Mouse (Mus musculus): ENCODE results near the gene Vps13d. TPM values are rescaled to one million over a fixed set of nuclear protein-coding genes. Genes with fewer than 3 reads are reported as not detected.

The Vps13d gene
- polyA plus RNA-seq, 1 experiment from 2014 or later, result 10.3 TPM

- no peak overlapping the region for H3K9ac ChIP-seq (replicated peaks; ENCODE audit: low read depth)
- no peak for TF ChIP-seq EP300 (IDR thresholded peaks at IDR 0.05)
- no peak for TF ChIP-seq CTCF (IDR thresholded peaks at IDR 0.05)
- no peak overlapping the region for H3K27ac ChIP-seq (ENCODE audit: low read length)
- H3K36me3 ChIP-seq (ENCODE audit: insufficient read depth, low read length), result peaks cover 27% of the 10 kb centered on the region; the same call in 1 of the 2 replicates
- no peak overlapping the region for H3K4me3 ChIP-seq (ENCODE audit: low read depth, low read length)
- ATAC-seq (no peak), DNase-seq (ENCODE audit: low spot score) (no peak)
- 79% methylated on average over 8 of the region's 8 CpGs for WGBS
- no peaks in the 10 kb centered on the region for H3K9me3 ChIP-seq (ENCODE audit: low read length)
- no peak overlapping the region for H3K4me2 ChIP-seq (replicated peaks; ENCODE audit: low read depth, low read length)
- H3K27me3 ChIP-seq (replicated peaks; ENCODE audit: insufficient read depth, low read length), result no peaks in the 10 kb centered on the region
- no peaks in the 10 kb centered on the region for H3K4me1 ChIP-seq (ENCODE audit: insufficient read depth, low read depth, low read length)
Observed at GRCm38 (mm10) chr4:145046032-145046401, 148.8 kb downstream of the Vps13d start.

- Histone ChIP-seq H3K9me3 (ENCODE audit: low read length) (no peaks in the 10 kb centered on the region), H3K36me3 (ENCODE audit: insufficient read depth, low read length) (peaks cover 27% of the 10 kb centered on the region; the same call in 1 of the 2 replicates), H3K4me3 (ENCODE audit: low read depth, low read length) (no peak overlapping the region), H3K4me1 (ENCODE audit: insufficient read depth, low read depth, low read length) (no peaks in the 10 kb centered on the region), H3K9ac (replicated peaks; ENCODE audit: low read depth) (no peak overlapping the region), H3K27me3 (replicated peaks; ENCODE audit: insufficient read depth, low read length) (no peaks in the 10 kb centered on the region), H3K27ac (ENCODE audit: low read length) (no peak overlapping the region), H3K4me2 (replicated peaks; ENCODE audit: low read depth, low read length) (no peak overlapping the region)
- ATAC-seq (no peak), DNase-seq (ENCODE audit: low spot score) (no peak)
- TF ChIP-seq CTCF (IDR thresholded peaks at IDR 0.05) (no peak), EP300 (IDR thresholded peaks at IDR 0.05) (no peak)
- WGBS, result 53% methylated on average over 5 of the region's 5 CpGs
Observed at GRCm38 (mm10) chr4:145045312-145046031, 149.3 kb downstream of the Vps13d start.

- TF ChIP-seq EP300 (IDR thresholded peaks at IDR 0.05) (no peak), CTCF (IDR thresholded peaks at IDR 0.05) (no peak)
- WGBS, result 74% methylated on average over 6 of the region's 6 CpGs
- DNase-seq (ENCODE audit: low spot score), result no peak
- Histone ChIP-seq H3K9ac (replicated peaks; ENCODE audit: low read depth) (no peak overlapping the region), H3K36me3 (ENCODE audit: insufficient read depth, low read length) (peaks cover 19% of the 10 kb centered on the region; the same call in 1 of the 2 replicates), H3K9me3 (ENCODE audit: low read length) (no peaks in the 10 kb centered on the region), H3K4me1 (ENCODE audit: insufficient read depth, low read depth, low read length) (peaks cover 8% of the 10 kb centered on the region; the same call in 1 of the 2 replicates), H3K27me3 (replicated peaks; ENCODE audit: insufficient read depth, low read length) (no peaks in the 10 kb centered on the region), H3K4me2 (replicated peaks; ENCODE audit: low read depth, low read length) (no peak overlapping the region), H3K4me3 (ENCODE audit: low read depth, low read length) (no peak overlapping the region), H3K27ac (ENCODE audit: low read length) (no peak overlapping the region)
- ATAC-seq, result no peak
Observed at GRCm38 (mm10) chr4:145041223-145041870, 153.5 kb downstream of the Vps13d start.

DNA sequence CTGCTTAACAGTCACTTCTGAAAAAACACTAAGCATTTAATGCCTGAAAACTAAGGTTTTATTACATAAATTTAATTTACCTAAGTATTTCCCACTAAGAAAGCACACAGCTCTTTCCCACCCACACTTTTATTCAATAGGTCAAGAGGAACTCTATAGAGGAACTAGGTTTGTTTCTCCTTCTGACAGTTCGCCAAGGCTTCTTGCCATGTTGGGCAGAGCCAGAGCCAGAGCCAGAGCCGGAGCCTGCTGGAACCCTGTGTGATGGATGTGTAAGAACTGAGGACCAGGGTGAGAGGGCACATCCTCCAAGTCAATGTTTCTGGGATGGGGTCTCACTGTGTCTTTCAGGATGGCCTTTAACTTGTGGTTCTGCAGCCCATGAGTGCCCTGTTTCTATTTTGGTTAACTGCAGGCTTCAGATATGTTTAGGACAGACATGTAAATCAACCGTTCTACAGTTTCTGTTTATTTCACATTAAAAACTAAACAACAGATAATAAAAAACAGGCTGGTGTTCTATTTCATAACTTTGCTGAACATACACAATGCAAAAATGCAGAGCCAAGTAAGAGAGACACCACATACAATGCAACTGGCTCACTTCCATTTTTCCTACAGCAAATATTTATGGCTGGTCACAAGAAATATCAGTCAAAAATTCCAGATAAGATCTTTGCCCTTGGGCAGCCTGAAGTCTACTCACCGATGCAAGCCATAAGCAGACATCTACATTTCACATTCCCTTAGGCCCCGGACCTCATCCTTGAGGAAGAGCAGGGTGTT lies 157.0 kb downstream of the Vps13d start:
- Histone ChIP-seq H3K4me1 (ENCODE audit: insufficient read depth, low read depth, low read length) (peaks cover 21% of the 10 kb centered on the region; the same call in 1 of the 2 replicates), H3K36me3 (ENCODE audit: insufficient read depth, low read length) (peaks cover 10% of the 10 kb centered on the region; the same call in 1 of the 2 replicates), H3K27ac (ENCODE audit: low read length) (peak overlapping the region; percentile 49), H3K27me3 (replicated peaks; ENCODE audit: insufficient read depth, low read length) (no peaks in the 10 kb centered on the region), H3K4me2 (replicated peaks; ENCODE audit: low read depth, low read length) (no peak overlapping the region), H3K9ac (replicated peaks; ENCODE audit: low read depth) (no peak overlapping the region), H3K9me3 (ENCODE audit: low read length) (no peaks in the 10 kb centered on the region), H3K4me3 (ENCODE audit: low read depth, low read length) (no peak overlapping the region)
- DNase-seq (ENCODE audit: low spot score), result peak; percentile 68
- WGBS, result 35% methylated on average over 5 of the region's 5 CpGs
- TF ChIP-seq EP300 (IDR thresholded peaks at IDR 0.05) (peak; percentile 32; the same call in 1 of the 2 replicates), CTCF (IDR thresholded peaks at IDR 0.05) (no peak)
- ATAC-seq, result peak; percentile 37

GRCm38 (mm10) chr4:145037006-145037405 lies 157.8 kb downstream of the Vps13d start:
- WGBS, result 45% methylated on average over 3 of the region's 3 CpGs
- TF ChIP-seq EP300 (IDR thresholded peaks at IDR 0.05), result 0 out of 2 replicates have a peak, but pooled peaks have one; percentile 9
- TF ChIP-seq CTCF (IDR thresholded peaks at IDR 0.05), result no peak
- Histone ChIP-seq H3K4me3 (ENCODE audit: low read depth, low read length) (no peak overlapping the region), H3K9ac (replicated peaks; ENCODE audit: low read depth) (no peak overlapping the region), H3K27ac (ENCODE audit: low read length) (peak overlapping the region; percentile 48; the same call in 1 of the 2 replicates), H3K36me3 (ENCODE audit: insufficient read depth, low read length) (peaks cover 6% of the 10 kb centered on the region; the same call in 1 of the 2 replicates), H3K4me2 (replicated peaks; ENCODE audit: low read depth, low read length) (no peak overlapping the region), H3K9me3 (ENCODE audit: low read length) (no peaks in the 10 kb centered on the region), H3K4me1 (ENCODE audit: insufficient read depth, low read depth, low read length) (peaks cover 21% of the 10 kb centered on the region; the same call in 1 of the 2 replicates), H3K27me3 (replicated peaks; ENCODE audit: insufficient read depth, low read length) (no peaks in the 10 kb centered on the region)
- ATAC-seq (peak; percentile 53), DNase-seq (ENCODE audit: low spot score) (peak; percentile 53)

- TF ChIP-seq EP300 (IDR thresholded peaks at IDR 0.05), result no peak
- TF ChIP-seq CTCF (IDR thresholded peaks at IDR 0.05), result no peak
- H3K27ac ChIP-seq (ENCODE audit: low read length), result no peak overlapping the region
- no peak overlapping the region for H3K9ac ChIP-seq (replicated peaks; ENCODE audit: low read depth)
- 0 out of 2 replicates have a peak, but pooled peaks cover 3% of the 10 kb centered on the region for H3K36me3 ChIP-seq (ENCODE audit: insufficient read depth, low read length)
- WGBS, result 65% methylated on average over 3 of the region's 3 CpGs
- no peaks in the 10 kb centered on the region for H3K27me3 ChIP-seq (replicated peaks; ENCODE audit: insufficient read depth, low read length)
- peaks cover 21% of the 10 kb centered on the region; the same call in 1 of the 2 replicates for H3K4me1 ChIP-seq (ENCODE audit: insufficient read depth, low read depth, low read length)
- H3K4me3 ChIP-seq (ENCODE audit: low read depth, low read length), result no peak overlapping the region
- no peak overlapping the region for H3K4me2 ChIP-seq (replicated peaks; ENCODE audit: low read depth, low read length)
- no peak for DNase-seq (ENCODE audit: low spot score)
- no peak for ATAC-seq
- no peaks in the 10 kb centered on the region for H3K9me3 ChIP-seq (ENCODE audit: low read length)
Observed at GRCm38 (mm10) chr4:145035450-145035849, 159.4 kb downstream of the Vps13d start.
